Mouse (Mus musculus) cerebellum, adult 2 months (tissue): ENCODE results near the gene Pitpna.

Experiments
- CTCF ChIP-seq: fragments of 200-500 bp; IDR thresholded peaks from 2 replicates; pipeline ENCODE4 v1.5.1; 2011; ENCODE audit warnings: low read depth, mild to moderate bottlenecking, control low read depth, low read length, moderate library complexity, borderline replicate concordance; ENCODE audit not compliant: insufficient read depth
- POLR2A ChIP-seq: fragments of 200-500 bp; IDR thresholded peaks from 2 replicates; pipeline ENCODE4 v1.6.1; 2011; ENCODE audit warnings: low read length, control low read depth, borderline replicate concordance; ENCODE audit not compliant: insufficient read depth

GRCm38 (mm10) chr11:75653781-75654470 is 66.0 kb downstream of the Pitpna start:
- TF ChIP-seq POLR2A (no peak), CTCF (no peak)
